Mouse (Mus musculus): ENCODE data around the gene Celsr1. TPM values are rescaled to one million over a fixed set of nuclear protein-coding genes. Genes with fewer than 3 reads are reported as not detected.

Celsr1 gene
- total RNA-seq, 2 experiments from 2014 or later: 15.1 to 17.1 TPM

DNA sequence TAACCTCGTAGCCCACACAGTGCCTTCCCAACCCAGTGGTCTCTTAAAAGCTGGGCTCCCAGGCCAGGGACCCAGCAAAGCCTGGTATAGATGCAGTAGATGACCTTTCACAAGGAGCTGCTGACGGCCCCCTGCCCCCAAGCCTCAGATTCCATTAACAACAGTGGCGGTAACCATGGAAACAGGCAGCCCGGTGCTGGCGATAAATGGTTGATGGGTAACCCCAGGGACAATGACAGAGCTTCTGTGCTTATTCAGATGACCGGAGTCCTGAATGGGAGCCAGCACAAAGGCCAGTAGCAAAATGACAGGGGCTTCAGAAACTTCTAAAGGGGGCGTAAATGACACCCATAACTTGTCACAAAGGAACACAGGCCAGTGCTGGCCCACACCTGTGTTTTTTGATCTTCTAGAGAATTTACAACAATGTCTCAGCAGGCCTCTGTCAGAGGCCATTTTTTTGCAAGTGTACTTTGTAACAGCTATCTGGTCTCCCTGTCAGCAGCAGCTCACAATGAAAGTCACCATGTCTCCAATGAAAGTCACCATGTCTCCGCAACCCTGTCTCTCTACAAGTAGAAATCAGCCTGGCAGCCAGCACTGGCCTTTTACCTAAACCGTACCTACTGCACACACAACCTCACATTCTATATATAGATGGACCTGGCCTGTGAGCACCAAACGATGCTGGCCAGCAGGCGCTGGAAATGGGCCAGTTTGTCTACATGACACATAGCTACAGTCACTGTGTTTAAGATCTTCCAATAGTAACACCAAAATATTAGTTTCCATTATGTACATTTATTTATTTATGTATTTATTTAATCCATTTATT, 27.7 kb downstream of the Celsr1 start:
- intact Hi-C loops (cut with DNase I): no loop called here
- DNase-seq: peak; percentile 71 to 73

GRCm38 (mm10) chr15:86004048-86004447, 29.5 kb downstream of the Celsr1 start:
- intact Hi-C loops (cut with DNase I): no loop called here
- DNase-seq: no peak

DNA sequence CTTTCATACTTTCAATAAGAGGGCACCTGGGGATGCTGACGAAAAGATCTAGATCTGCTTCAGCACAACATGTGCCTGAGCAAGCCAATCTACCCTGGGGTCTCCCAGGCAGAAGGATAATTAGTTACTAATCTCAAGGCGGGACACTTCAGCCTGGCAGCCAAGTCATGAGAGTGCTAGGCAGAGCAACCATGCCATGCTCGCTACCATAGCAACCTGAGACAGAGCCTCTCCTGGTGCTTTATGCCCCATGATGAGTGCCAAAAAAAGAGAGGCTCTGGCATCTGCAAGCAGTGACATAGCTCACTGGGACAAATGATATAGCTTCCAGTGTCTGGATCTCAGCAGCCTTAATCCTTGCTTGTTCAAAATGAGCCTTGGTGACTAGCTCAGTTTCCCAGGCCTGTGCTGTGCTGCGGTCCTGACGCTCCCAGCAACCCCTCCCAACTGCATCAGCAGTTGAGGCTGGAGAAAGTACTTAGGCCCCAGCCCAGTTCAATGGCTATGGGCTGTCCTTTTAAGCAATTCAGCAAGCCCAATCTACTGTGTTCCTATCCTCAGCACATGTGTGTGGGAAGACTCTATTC, 32.8 kb downstream of the Celsr1 start:
- peak; percentile 43 to 62 for DNase-seq
- intact Hi-C loops (cut with DNase I): no loop called here

- DNase-seq: no peak
- intact Hi-C loops (cut with DNase I): no loop called here
Measured at GRCm38 (mm10) chr15:85998525-85999230, 34.9 kb downstream of the Celsr1 start.

GRCm38 (mm10) chr15:85996031-85996765, 37.4 kb downstream of the Celsr1 start:
- DNase-seq: no peak
- intact Hi-C loops (cut with DNase I): no loop called here

DNA sequence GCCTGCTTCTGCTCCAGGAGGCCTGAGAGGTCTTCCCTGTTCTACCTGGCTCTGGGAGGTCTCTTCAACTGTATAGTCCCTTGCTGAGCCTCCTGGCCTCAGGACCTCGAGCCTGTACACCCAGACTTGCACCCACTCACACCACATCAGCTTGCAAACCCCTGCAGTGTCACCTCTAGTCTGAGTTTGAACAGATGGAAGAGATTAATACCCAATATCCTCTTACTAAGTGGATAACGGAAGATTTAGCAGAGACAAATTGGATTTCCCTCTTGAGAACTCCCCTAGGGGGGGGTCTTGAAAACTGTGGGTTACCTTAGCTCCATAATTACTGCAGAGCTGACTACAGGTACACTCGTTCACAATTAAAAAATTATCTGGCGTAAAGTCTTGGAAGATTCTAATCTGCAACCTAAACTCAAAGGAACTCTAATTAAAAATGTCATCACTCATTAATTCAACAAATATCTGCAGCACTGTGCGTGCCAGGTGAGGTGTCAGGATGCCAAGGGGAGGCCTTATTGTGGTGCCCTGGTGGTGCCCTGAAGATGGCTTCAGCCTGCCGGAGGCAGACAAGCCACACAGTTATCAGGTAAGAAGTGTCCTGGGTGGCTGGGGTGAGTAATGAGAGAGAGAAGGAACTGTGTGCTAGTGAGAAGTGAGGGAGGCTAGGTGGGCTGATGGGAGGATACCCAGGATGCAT, 38.5 kb downstream of the Celsr1 start:
- DNase-seq: no peak
- intact Hi-C loops (cut with DNase I): no loop called here

- intact Hi-C loops (cut with DNase I): no loop called here
- DNase-seq: no peak
Measured at GRCm38 (mm10) chr15:85993931-85994583, 39.5 kb downstream of the Celsr1 start.

- no peak for DNase-seq
- intact Hi-C loops (cut with DNase I): no loop called here
Measured at GRCm38 (mm10) chr15:85993386-85993785, 40.2 kb downstream of the Celsr1 start.

GRCm38 (mm10) chr15:85992125-85992495, 41.5 kb downstream of the Celsr1 start:
- intact Hi-C loops (cut with DNase I): no loop called here
- no peak for DNase-seq

DNA sequence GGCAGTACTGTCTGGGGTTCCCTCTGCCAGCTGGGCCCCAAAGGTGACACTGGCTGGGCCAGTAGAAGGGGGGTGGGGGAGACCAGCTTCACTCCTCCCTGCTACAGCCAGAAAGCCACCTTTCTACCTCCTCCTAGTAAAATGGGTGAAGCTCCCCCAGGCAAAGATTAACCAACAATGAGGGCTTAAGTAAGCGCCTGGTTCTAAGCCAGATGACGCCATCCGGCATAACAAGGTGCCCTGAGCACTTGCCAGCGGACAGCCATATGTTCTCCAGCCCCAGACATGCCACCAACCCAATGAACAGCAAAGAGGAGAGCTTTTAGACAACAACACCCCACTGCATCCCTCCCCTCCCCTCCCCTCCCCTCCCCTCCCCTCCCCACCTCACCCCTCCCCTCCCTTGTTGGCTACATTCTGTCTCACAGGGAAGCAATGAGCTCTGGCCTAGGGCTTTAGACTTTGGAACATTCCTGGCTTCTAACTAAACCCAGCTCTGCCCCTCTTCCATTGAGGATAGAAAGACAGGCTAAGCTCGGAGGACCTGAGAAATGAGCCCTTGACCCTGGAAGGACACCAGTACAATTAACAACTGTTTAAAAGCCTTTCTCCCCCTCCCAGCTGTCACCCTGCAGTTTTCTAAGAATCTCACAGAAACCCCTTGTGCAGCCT, 42.0 kb downstream of the Celsr1 start:
- no peak for DNase-seq
- intact Hi-C loops (cut with DNase I): no loop called here

GRCm38 (mm10) chr15:85990696-85991443, 42.7 kb downstream of the Celsr1 start:
- intact Hi-C loops (cut with DNase I): no loop called here
- DNase-seq: no peak

- DNase-seq: no peak
- intact Hi-C loops (cut with DNase I): no loop called here
Measured at GRCm38 (mm10) chr15:85987896-85988295, 45.7 kb downstream of the Celsr1 start.

DNA sequence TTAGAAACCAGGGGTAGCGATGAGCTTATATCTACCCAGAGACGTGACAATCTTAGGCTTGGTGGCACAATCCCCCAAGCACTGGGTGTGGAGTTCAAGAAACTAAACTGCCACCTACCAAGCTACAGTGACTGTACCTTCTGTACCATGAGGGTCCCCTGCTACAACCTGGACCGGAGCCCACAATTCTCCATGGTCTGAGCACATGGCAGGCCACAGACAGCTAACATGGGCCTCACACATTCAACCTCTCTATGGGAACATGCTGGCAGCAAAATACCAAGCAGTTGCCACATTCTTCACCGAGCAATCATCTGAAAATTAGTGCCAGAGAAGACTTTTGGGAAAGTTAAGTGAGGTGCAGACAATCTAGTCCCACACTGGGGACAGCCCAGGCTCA, 47.4 kb downstream of the Celsr1 start:
- intact Hi-C loops (cut with DNase I): no loop called here
- no peak for DNase-seq

DNA sequence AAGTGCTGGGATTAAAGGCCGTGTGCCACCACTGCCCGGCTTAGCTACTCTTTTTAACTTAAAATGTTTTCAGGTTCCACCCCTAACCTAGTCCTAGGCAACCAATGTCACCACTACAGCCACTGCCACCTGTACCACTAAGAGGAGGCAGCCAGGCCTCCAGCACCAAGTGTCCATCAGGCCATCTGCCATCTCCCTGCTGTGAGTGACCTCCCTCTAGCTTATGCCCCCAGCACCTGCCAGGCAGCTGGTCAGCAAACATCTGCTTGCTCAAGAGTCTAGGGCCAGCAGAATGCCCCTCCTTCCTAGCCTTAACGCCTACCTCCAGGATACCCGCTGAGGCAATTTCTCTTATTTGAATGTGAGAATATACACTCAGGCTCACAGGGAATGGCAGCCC, 48.0 kb downstream of the Celsr1 start:
- intact Hi-C loops (cut with DNase I): no loop called here
- DNase-seq: no peak

- DNase-seq: no peak
- intact Hi-C loops (cut with DNase I): no loop called here
Measured at GRCm38 (mm10) chr15:85983131-85983530, 50.4 kb downstream of the Celsr1 start.

DNA sequence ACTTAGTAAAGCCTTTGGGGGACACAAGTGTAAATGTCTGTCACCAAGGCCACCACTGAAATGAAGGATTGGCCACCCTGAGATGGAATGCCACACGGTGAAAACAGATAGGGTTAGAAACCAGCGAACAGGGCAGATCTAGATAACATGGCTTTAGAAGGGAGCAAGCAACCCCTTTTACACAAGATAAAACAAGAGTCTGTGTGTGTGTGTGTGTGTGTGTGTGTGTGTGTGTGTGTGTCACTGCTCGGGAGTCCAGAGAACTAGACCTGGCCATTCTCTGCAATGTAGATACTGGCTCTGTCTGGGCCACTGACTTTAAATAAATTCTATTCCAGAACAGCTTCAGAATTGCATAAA, 51.2 kb downstream of the Celsr1 start:
- DNase-seq: no peak
- intact Hi-C loops (cut with DNase I): no loop called here

- no peak for DNase-seq
- intact Hi-C loops (cut with DNase I): no loop called here
Measured at GRCm38 (mm10) chr15:85981768-85982415, 51.7 kb downstream of the Celsr1 start.

DNA sequence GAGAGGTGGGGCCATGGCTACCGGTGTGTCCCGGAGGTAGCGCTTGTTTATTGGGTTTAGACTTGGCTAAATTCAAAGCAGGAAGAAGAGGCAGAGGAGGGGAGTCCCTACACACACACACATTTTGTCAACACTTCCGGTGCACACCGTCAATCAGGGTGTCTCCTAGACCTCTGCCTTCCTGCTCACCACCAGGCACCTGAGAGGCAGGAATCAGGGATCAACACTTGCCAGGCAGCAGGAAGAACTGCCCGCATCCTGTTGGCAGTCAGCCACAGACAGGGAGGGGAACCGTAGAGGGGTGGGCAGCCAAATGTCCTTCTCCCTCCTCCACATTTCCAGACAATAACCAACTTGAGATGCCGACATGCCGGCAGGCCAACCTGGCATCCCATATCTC, 56.5 kb downstream of the Celsr1 start:
- peak in 1 of 2 experiments; percentile 23 for DNase-seq
- intact Hi-C loops (cut with DNase I): no loop called here

All from heart, postnatal 10 days (tissue).